Mouse (Mus musculus) kidney, embryonic 14.5 days (tissue): Measurements from ENCODE around the gene Siae. TPM values are rescaled to one million over a fixed set of nuclear protein-coding genes. Genes with fewer than 3 reads are reported as not detected.
A peak's percentile ranks its signal among the peaks of the same experiment; 100 is the strongest.

Source experiments
- ATAC-seq: fragments of 200-750 bp; cut with Nextera tagmentation; 2 replicates; pipeline ENCODE4 v1.8.0; 2017; ENCODE audit warnings: moderate number of reproducible peaks, mild to moderate bottlenecking, moderate TSS enrichment, moderate library complexity; ENCODE audit not compliant: low FRiP score, low TSS enrichment
- H3K27ac ChIP-seq: fragments of 300-500 bp; sonication (generic); 2 replicates; pipeline ENCODE4 v1.5.1; 2014; ENCODE audit warnings: low read depth, mild to moderate bottlenecking, low read length, moderate library complexity, mixed read lengths
- H3K27me3 ChIP-seq: fragments of 300-500 bp; sonication (generic); 2 replicates; pipeline ENCODE4 v1.6.1; 2014; ENCODE audit warnings: mild to moderate bottlenecking, low read length; ENCODE audit not compliant: control insufficient read depth, insufficient read depth
- H3K36me3 ChIP-seq: fragments of 300-500 bp; sonication (generic); 2 replicates; pipeline ENCODE4 v1.6.1; 2014; ENCODE audit warnings: low read length, mixed read lengths; ENCODE audit not compliant: control insufficient read depth, insufficient read depth
- H3K4me1 ChIP-seq: fragments of 300-500 bp; sonication (generic); 2 replicates; pipeline ENCODE4 v1.6.1; 2014; ENCODE audit warnings: low read length, mixed read lengths; ENCODE audit not compliant: control insufficient read depth, insufficient read depth
- H3K4me2 ChIP-seq: fragments of 300-500 bp; sonication (generic); replicated peaks from 2 replicates; pipeline ENCODE4 v1.6.1; 2014; ENCODE audit warnings: low read depth, mild to moderate bottlenecking, low read length
- H3K4me3 ChIP-seq: fragments of 300-500 bp; sonication (generic); 2 replicates; pipeline ENCODE4 v1.5.1; 2014; ENCODE audit warnings: mild to moderate bottlenecking, low read length
- H3K9ac ChIP-seq: fragments of 300-500 bp; sonication (generic); 2 replicates; pipeline ENCODE4 v1.6.1; 2014; ENCODE audit warnings: low read depth, mild to moderate bottlenecking, low read length, moderate library complexity
- H3K9me3 ChIP-seq: fragments of 300-500 bp; sonication (generic); 2 replicates; pipeline ENCODE4 v1.6.1; 2016; ENCODE audit warnings: low read length; ENCODE audit not compliant: control insufficient read depth
- WGBS: fragments of 180-500 bp; shearing (Covaris S2); extraction: QIAGEN DNeasy Blood & Tissue Kit; methylation state at CpG from one replicate; pipeline ENCODE4 v1.1.7; 2014; 5-methylcytosine and 5-hydroxymethylcytosine counted together
- polyA plus RNA-seq: library from polyadenylated mRNA; unstranded; fragments of >200 nt; fragmentation: Nextera tagmentation; extraction: Ambion mirVana; gene quantifications from 2 replicates; pipeline ENCODE4 v1.2.1, GENCODE M21; 2014

Siae gene
- polyA plus RNA-seq, 1 experiment from 2014 or later, result 10.8 TPM

GRCm38 (mm10) chr9:37539170-37540025 lies 16.1 kb upstream of the Siae start, which contains the start of gene Vsig2:
Gene Vsig2, plus strand, starts transcription at chr9:37539255.
- H3K27ac ChIP-seq, result no peak within 1 kb of the TSS
- peak; percentile 54; the same call in 1 of the 2 replicates for ATAC-seq
- H3K9ac ChIP-seq, result no peak within 1 kb of the TSS
- no peaks in the 10 kb centered on the region for H3K9me3 ChIP-seq
- no peak within 1 kb of the TSS for H3K4me3 ChIP-seq
- no peaks in the 10 kb centered on the region for H3K36me3 ChIP-seq
- 54% methylated on average over 23 of the region's 23 CpGs for WGBS
- H3K4me2 ChIP-seq, result no peak within 1 kb of the TSS
- H3K27me3 ChIP-seq, result 0 out of 2 replicates have a peak, but pooled peaks cover 2% of the 10 kb centered on the region
- H3K4me1 ChIP-seq, result 0 out of 2 replicates have a peak, but pooled peaks cover 4% of the 10 kb centered on the region

DNA sequence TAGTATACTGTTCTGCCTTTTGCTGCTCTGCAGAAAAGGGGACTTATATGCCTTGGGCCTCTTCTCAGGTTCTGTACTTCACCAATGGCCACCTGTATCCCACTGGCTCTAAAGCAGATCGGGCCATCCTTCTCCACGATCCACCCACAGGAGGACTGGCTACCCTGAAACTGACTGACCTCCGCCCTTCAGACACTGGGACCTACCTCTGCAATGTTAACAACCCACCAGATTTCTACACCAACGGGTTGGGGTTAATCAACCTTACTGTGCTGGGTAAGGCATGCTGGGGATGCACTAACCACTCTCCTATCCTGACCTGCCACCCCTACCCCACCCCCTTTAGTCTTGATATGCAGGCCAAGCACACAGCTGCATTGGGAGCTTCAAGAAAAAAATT lies 15.3 kb upstream of the Siae start:
- Histone ChIP-seq H3K9me3 (no peaks in the 10 kb centered on the region), H3K4me1 (peaks cover 9% of the 10 kb centered on the region; the same call in 1 of the 2 replicates), H3K9ac (no peak overlapping the region), H3K4me3 (no peak overlapping the region), H3K4me2 (no peak overlapping the region), H3K36me3 (no peaks in the 10 kb centered on the region), H3K27me3 (peaks cover 7% of the 10 kb centered on the region), H3K27ac (no peak overlapping the region)
- ATAC-seq, result no peak
- WGBS, result 91% methylated on average over 4 of the region's 4 CpGs

GRCm38 (mm10) chr9:37540701-37541575 lies 14.6 kb upstream of the Siae start:
- Histone ChIP-seq H3K36me3 (no peaks in the 10 kb centered on the region), H3K4me3 (no peak overlapping the region), H3K4me2 (no peak overlapping the region), H3K9me3 (no peaks in the 10 kb centered on the region), H3K27ac (no peak overlapping the region), H3K4me1 (peaks cover 9% of the 10 kb centered on the region), H3K9ac (no peak overlapping the region), H3K27me3 (peaks cover 14% of the 10 kb centered on the region)
- 80% methylated on average over 6 of the region's 6 CpGs for whole genome bisulfite sequencing
- no peak for ATAC-seq

DNA sequence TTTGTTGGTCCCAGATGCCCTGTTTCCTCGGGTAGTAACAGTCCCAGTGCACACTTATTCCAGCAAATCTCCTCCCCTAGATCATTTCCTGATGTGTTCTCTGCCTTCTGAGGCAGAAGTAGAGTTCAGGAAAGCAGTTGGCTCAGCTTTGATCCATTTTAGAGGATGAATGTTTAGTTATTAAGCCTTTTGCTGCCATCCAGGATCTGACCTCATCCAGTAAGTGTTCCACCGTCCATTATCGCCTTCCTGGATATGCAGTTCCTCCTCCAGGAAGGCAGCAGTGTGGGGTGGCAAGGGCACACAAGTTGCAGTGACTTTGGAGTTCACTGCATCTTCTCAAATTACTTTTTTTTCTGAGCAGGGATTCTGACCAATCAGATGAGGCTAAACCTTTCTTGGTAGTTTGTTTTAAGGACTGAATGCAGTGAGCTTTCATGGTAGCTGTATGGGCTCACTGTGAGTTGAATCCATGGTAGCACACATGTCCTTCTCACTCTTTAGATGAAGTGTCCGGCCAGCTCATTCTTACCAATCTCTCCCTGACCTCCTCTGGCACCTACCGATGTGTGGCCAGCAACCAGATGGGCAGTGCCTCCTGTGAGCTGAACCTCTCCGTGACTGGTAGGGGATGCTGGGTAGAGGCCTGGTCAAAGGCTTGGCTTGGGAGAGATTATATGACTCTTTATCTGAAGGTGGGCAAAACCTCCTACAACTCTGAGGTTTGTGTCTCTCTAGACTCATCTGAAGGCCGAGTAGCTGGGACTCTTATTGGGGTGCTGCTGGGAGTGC lies 13.5 kb upstream of the Siae start:
- no peak overlapping the region for H3K4me3 ChIP-seq
- H3K4me2 ChIP-seq, result no peak overlapping the region
- H3K9me3 ChIP-seq, result no peaks in the 10 kb centered on the region
- ATAC-seq, result no peak
- H3K9ac ChIP-seq, result no peak overlapping the region
- WGBS, result 71% methylated on average over 7 of the region's 7 CpGs
- no peaks in the 10 kb centered on the region for H3K36me3 ChIP-seq
- peaks cover 9% of the 10 kb centered on the region for H3K4me1 ChIP-seq
- peaks cover 23% of the 10 kb centered on the region for H3K27me3 ChIP-seq
- H3K27ac ChIP-seq, result no peak overlapping the region

- Histone ChIP-seq H3K9ac (no peak overlapping the region), H3K4me2 (peak overlapping the region; percentile 67), H3K36me3 (no peaks in the 10 kb centered on the region), H3K4me1 (peaks cover 9% of the 10 kb centered on the region), H3K27ac (no peak overlapping the region), H3K9me3 (no peaks in the 10 kb centered on the region), H3K4me3 (peak overlapping the region; percentile 35), H3K27me3 (peaks cover 27% of the 10 kb centered on the region)
- 25% methylated on average over 12 of the region's 12 CpGs for WGBS
- ATAC-seq, result peak; percentile 6; the same call in 1 of the 2 replicates
Measured at GRCm38 (mm10) chr9:37543869-37544440, 11.5 kb upstream of the Siae start.

GRCm38 (mm10) chr9:37544447-37545165 lies 10.9 kb upstream of the Siae start:
- peak; percentile 53 for ATAC-seq
- Histone ChIP-seq H3K4me2 (peak overlapping the region; percentile 67), H3K27ac (no peak overlapping the region), H3K9me3 (no peaks in the 10 kb centered on the region), H3K36me3 (no peaks in the 10 kb centered on the region), H3K4me1 (peaks cover 9% of the 10 kb centered on the region), H3K4me3 (peak overlapping the region; percentile 35), H3K27me3 (peaks cover 27% of the 10 kb centered on the region), H3K9ac (peak overlapping the region; percentile 23; the same call in 1 of the 2 replicates)
- 3% methylated on average over 29 of the region's 29 CpGs for WGBS

GRCm38 (mm10) chr9:37545166-37545610 lies 10.3 kb upstream of the Siae start:
- Histone ChIP-seq H3K9ac (peak overlapping the region; percentile 23; the same call in 1 of the 2 replicates), H3K27ac (no peak overlapping the region), H3K4me2 (peak overlapping the region; percentile 67), H3K27me3 (peaks cover 28% of the 10 kb centered on the region), H3K9me3 (no peaks in the 10 kb centered on the region), H3K4me1 (peaks cover 9% of the 10 kb centered on the region), H3K4me3 (peak overlapping the region; percentile 35), H3K36me3 (no peaks in the 10 kb centered on the region)
- ATAC-seq, result peak; percentile 61
- WGBS, result 6% methylated on average over 17 of the region's 17 CpGs
